Mouse (Mus musculus) left cerebral cortex, adult 18-20 months (tissue): Measurements from ENCODE around the gene Gm17581. TPM values are rescaled to one million over a fixed set of nuclear protein-coding genes. Genes with fewer than 3 reads are reported as not detected.
A peak's percentile ranks its signal among the peaks of the same experiment; 100 is the strongest.

ENCODE experiments used
- DNase-seq, 2 experiments: peaks; one replicate each; pipeline ENCODE4 v3.0.0; 2021 to 2022; ENCODE audit warnings: low spot score in 2 of 2, mixed read lengths in 1 of 2
- total RNA-seq, 2 experiments: library from RNA; stranded (reverse); gene quantifications; 2 replicates each; pipeline ENCODE4 v1.2.3; 2021

The Gm17581 gene
- total RNA-seq, 2 experiments from 2014 or later, result not detected

GRCm38 (mm10) chr2:155691723-155692493 is 43.8 kb downstream of the Gm17581 start, which contains the start of gene Trpc4ap:
TSS of gene Trpc4ap (minus strand) at chr2:155692384.
- DNase-seq, result peak; percentile 96 to 99

GRCm38 (mm10) chr2:155691336-155691722 is 44.3 kb downstream of the Gm17581 start:
- DNase-seq, result no peak

- no peak for DNase-seq
Observed at GRCm38 (mm10) chr2:155689211-155689610, 46.5 kb downstream of the Gm17581 start.

GRCm38 (mm10) chr2:155687746-155688145 is 47.9 kb downstream of the Gm17581 start:
- no peak for DNase-seq

GRCm38 (mm10) chr2:155686572-155686971 is 49.1 kb downstream of the Gm17581 start:
- DNase-seq, result no peak

Other genes with a start within 250 kb of the Gm17581 start
- 10 to 100 TPM; 47.3 to 57.0 TPM for gene Acss2, start 217.9 kb downstream of the Gm17581 start, total RNA-seq
- gene Ggt7, start 217.6 kb downstream of the Gm17581 start, total RNA-seq, result 100 to 1,000 TPM; 114 to 127 TPM
- gene Gss, start 143.1 kb downstream of the Gm17581 start, total RNA-seq, result 10 to 100 TPM; 13.1 to 14.0 TPM
- gene Myh7b, start 124.7 kb downstream of the Gm17581 start, total RNA-seq, result 1 to 10 TPM; 5.0 to 6.7 TPM
- 100 to 1,000 TPM; 142 to 144 TPM for gene Trpc4ap, start 43.5 kb downstream of the Gm17581 start, total RNA-seq
- gene Edem2, start 6.4 kb downstream of the Gm17581 start, total RNA-seq, result 10 to 100 TPM; 18.2 to 19.9 TPM
- 1 to 10 TPM; 1.6 to 2.0 TPM for gene Procr, start 15.3 kb upstream of the Gm17581 start, total RNA-seq
- 10 to 100 TPM; 34.3 to 35.6 TPM for gene Mmp24, start 39.5 kb upstream of the Gm17581 start, total RNA-seq
- gene BC029722, start 83.6 kb upstream of the Gm17581 start, total RNA-seq, result 10 to 100 TPM; 58.7 to 58.9 TPM
- 10 to 100 TPM; 73.3 to 82.5 TPM for gene Eif6, start 91.1 kb upstream of the Gm17581 start, total RNA-seq
- not detected for gene Fam83c, start 99.0 kb upstream of the Gm17581 start, total RNA-seq
- 10 to 100 TPM; 84.7 to 91.8 TPM for gene Uqcc1, start 194.4 kb upstream of the Gm17581 start, total RNA-seq
- not detected for gene Gm15557, start 204.9 kb upstream of the Gm17581 start, total RNA-seq
- gene Gdf5, start 209.5 kb upstream of the Gm17581 start, total RNA-seq, result under 1 TPM; 0.19 to 0.21 TPM
- 10 to 100 TPM; 18.2 to 19.5 TPM for gene Cep250, start 220.6 kb upstream of the Gm17581 start, total RNA-seq